Mouse (Mus musculus) left cerebral cortex, postnatal 25 days (tissue): ENCODE measurements at regions not wholly inside any gene's neighbourhood (a gene's known extent, or its start where the extent isn't known, plus 50 kb on each side); places are given as distances from the start of the nearest gene placed in this dataset.
"Not testable (repeated sequence)": the region's sequence is repeated elsewhere in the genome, so short reads cannot be mapped to it uniquely, and the experiment has no call there.

ENCODE experiments used
- DNase-seq, 2 experiments: peaks; one replicate each; pipeline ENCODE4 v3.0.0; 2022; ENCODE audit warnings: low spot score in 2 of 2, mixed read lengths in 1 of 2
- intact Hi-C: fragments of 180-260 bp; cut with DNase I; formaldehyde crosslinking; loops from one replicate; pipeline ENCODE4 v1.15.1; 2025

DNA sequence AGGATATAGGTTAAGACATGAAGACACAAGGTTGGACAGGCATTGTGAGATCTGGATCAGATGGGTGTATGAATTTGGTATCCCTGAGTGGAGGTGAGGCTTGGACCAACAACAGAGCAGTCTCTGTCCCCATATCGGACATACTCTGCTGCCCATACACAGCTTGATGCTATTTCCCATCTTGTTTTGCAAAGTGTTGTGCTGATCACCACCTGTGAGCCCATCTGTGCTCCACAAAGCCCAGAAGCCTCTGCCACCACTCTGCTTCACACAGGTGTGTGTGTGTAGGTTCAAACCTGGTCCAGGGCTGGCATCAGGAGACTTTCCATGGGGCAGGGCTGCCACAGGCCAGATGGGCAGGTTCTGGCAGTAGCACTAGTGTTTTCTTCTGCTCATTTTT lies 252.9 kb upstream of the Dpp6 start:
- DNase-seq = no peak

GRCm38 (mm10) chr5:26572691-26573191 lies 244.3 kb upstream of the Dpp6 start:
- intact Hi-C loops = no loop called here
- no peak for DNase-seq

More for the DNA sequence above, 252.9 kb upstream of the Dpp6 start:
- intact Hi-C loops = no loop called here

- intact Hi-C loops = no loop called here
- DNase-seq = no peak
These were observed 243.6 kb upstream of the Dpp6 start for GRCm38 (mm10) chr5:26573446-26573845.

GRCm38 (mm10) chr5:26586108-26586507 lies 230.9 kb upstream of the Dpp6 start:
- no peak for DNase-seq
- intact Hi-C loops = no loop called here

DNA sequence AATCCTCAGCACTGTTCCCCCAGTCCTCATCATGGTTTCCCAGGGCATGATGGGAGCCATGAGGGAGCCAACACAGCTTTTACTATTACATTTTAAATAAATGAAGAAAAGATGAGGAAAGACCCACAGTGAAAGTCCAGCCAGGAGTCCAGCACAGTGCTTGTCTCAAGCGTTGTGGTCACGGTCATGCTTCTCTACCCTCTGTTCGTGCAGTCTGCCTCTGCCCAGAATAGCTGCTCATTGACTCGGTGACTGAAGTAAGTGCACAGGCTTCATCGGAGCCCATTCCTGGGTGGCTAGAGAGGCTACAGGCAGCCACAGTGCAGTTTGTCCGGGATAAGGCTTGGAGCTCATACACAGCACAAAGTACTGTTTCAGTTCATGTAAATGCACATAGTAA lies 226.1 kb upstream of the Dpp6 start:
- no peak for DNase-seq
- intact Hi-C loops = no loop called here

DNA sequence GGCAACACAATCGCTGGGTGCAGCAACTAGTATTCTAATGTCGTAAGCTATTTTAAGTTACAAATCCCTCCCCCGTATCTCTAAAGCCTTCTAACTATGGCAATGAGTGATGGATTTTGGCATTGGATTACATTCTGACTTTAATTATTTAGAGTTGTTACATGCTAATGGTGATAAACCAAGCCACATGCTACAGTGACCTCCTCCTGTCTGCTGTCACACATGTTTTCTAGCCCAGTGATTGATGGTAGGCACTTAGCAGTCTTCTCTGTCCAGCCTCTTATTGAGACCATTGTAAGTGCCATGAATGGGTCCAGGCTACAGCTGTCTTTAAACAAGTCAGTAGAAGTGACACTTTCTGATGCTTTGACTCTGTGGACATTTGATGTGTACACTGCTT lies 224.7 kb upstream of the Dpp6 start:
- intact Hi-C loops = no loop called here
- no peak for DNase-seq

DNA sequence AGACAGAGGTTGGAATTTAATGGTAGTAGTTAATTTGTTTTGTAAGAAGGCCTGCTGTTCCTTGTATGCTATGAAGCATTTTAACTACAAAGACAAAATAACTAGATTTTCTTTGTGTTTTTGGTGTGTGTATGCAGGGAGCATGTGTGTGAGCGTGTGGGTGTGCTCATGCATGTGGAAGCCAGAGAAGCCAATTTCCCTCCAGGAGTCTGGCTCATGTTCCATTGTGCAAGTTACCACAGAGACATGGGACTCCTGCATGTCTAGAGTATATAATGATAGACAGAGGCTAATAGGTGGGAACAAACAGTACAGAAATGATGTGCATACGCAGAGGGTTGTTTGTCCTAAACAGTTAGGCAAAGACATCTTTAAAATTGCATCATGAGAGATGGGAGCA lies 219.0 kb upstream of the Dpp6 start:
- DNase-seq = no peak
- intact Hi-C loops = no loop called here

DNA sequence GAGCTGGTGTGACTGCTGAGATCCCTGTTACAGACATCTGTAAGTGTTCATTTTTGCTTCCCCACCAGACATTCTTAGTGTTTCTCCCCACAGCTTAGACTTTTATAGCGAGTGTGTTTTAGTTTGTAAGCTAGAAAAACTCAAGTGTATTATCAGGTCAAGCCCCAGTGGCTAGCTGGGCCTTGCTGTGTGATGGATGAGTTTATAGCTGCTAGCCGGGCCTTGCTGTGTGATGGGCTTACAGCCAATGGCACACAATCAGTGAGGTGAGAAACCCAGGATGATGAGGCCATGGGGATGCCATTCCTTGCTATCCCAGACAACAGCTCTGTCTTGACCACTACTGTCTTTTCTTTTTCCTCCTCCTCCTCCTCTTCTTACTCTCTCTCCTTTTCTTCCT lies 197.7 kb upstream of the Dpp6 start:
- no peak for DNase-seq
- intact Hi-C loops = no loop called here

- no peak for DNase-seq
- intact Hi-C loops = no loop called here
These were observed 194.9 kb upstream of the Dpp6 start for GRCm38 (mm10) chr5:26622116-26622515.

- no peak for DNase-seq
- intact Hi-C loops = no loop called here
These were observed 145.5 kb upstream of the Dpp6 start for GRCm38 (mm10) chr5:26671478-26671877.

DNA sequence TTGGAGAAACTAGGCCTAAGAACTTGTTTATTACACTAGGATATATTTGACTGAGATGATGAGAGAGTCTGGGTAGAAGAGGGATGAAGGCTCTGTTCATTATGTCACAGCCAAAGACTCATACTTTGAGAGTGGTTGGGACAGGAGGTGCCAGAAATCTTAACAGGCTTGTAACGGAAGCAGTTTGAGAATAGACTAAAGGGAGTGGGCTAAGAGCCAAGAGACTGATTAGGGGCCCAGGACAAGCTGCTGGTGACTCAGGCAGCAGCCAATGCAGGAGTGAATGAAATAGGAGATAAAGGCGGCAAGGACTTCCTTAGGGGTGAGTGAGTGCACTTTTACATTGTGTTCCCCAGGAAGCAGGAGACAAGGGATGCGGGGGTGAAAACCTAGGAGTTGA lies 127.2 kb upstream of the Dpp6 start:
- intact Hi-C loops = no loop called here
- peak in 1 of 2 experiments; percentile 4 for DNase-seq

- DNase-seq = no peak
- intact Hi-C loops = no loop called here
These were observed 125.9 kb upstream of the Dpp6 start for GRCm38 (mm10) chr5:26691121-26691520.

DNA sequence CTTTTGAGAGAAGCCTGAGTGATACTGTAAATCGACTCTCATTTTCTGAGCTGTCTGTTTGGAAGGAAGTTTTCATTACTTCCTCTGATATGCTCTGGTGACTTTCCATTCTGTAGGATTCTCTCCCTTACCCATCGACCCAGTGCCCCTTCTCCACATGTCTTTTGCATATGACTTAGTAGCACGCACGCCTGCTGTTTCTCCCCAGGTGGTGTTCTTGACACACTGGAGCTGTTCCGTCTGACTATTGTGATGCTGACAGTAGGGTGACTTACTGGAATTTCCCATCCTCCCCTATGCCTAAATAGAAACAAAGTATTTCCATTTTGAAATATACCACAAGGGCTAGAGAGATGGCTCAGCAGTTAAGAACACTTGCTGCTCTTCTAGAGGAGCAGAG lies 125.0 kb upstream of the Dpp6 start:
- intact Hi-C loops = no loop called here
- no peak for DNase-seq

GRCm38 (mm10) chr5:26703621-26704020 lies 113.4 kb upstream of the Dpp6 start:
- intact Hi-C loops, DNase-seq: not testable (repeated sequence)

GRCm38 (mm10) chr5:26707661-26708060 lies 109.3 kb upstream of the Dpp6 start:
- DNase-seq = peak; percentile 37 to 90
- intact Hi-C loops = no loop called here

DNA sequence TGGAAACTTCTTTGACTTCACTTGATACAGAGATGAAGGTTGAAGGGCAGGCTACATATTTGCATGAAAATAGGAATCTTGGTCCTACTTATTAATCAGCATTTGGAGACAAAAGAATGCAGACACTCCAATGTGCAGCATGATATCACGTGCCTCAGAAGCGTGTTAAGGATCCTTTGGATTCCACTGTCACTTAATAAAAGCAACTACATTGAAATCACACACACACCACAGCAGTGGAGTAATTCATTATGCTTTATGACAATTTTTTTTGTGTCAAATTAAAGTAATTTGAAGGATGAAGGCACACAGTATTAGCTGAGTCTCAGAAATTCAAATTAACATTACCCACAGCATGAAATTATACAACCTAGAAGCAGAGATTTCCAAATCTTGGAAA lies 92.5 kb upstream of the Dpp6 start:
- no peak for DNase-seq
- intact Hi-C loops = no loop called here

- intact Hi-C loops = no loop called here
- DNase-seq = no peak
These were observed 91.0 kb upstream of the Dpp6 start for GRCm38 (mm10) chr5:26725953-26726352.

GRCm38 (mm10) chr5:26751196-26751595 lies 65.8 kb upstream of the Dpp6 start:
- intact Hi-C loops, DNase-seq: not testable (repeated sequence)

DNA sequence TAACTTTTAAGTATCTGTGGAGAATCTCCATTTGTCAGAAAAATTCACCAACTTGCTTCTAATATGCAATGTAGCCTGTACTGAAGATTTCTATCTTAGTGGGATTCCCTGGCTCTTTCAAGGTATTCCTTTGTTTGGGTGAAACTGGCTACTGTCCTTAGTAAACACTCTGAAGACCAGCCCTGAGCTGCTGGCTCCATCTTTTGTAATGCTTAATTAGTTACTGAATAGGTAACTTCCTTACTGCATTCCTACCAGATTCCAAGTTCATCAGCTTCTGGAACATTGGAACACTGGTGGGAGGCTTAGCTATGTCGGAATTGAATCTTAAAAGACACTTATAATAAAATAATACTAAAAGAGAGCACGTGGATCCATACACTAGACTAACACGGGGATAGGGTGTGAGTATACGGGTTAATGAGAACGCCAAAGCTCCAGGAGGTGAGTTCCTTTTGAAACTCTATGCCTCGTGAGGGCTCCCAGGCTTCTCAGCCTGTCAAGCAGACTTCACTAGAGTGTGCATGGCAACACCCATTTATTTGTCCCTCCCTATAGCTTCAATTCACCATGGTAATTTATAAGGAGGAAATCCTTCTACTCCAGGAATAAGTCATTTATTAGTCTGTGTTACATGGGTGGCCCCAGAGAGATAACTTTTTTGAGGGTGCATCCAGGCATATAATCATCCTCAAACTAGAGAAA lies 65.2 kb upstream of the Dpp6 start:
- intact Hi-C loops, DNase-seq: not testable (repeated sequence)

GRCm38 (mm10) chr5:26754129-26754528 lies 62.9 kb upstream of the Dpp6 start:
- intact Hi-C loops, DNase-seq: not testable (repeated sequence)
